Mouse (Mus musculus) brown adipose tissue, adult 24 weeks (tissue): Measurements from ENCODE around the gene Epn3. TPM values are rescaled to one million over a fixed set of nuclear protein-coding genes. Genes with fewer than 3 reads are reported as not detected.

ENCODE experiments used
- H3K27ac ChIP-seq: fragments of 200-500 bp; replicated peaks from 2 replicates; pipeline ENCODE4 v1.5.1; 2012; ENCODE audit warnings: low read depth, mild to moderate bottlenecking, low read length
- H3K4me1 ChIP-seq: fragments of 200-500 bp; 2 replicates; pipeline ENCODE4 v1.6.1; 2012; ENCODE audit warnings: low read length, mixed read lengths; ENCODE audit not compliant: control insufficient read depth, insufficient read depth, insufficient read length
- H3K4me3 ChIP-seq: fragments of 200-500 bp; 2 replicates; pipeline ENCODE4 v1.5.1; 2012; ENCODE audit warnings: low read depth, mild to moderate bottlenecking, low read length, moderate library complexity; ENCODE audit not compliant: insufficient read depth
- polyA plus RNA-seq: library from polyadenylated mRNA; stranded (reverse); fragments of >200 nt; gene quantifications from 2 replicates; pipeline ENCODE4 v1.2.4, GENCODE M21; 2012; ENCODE audit not compliant: missing spikeins, insufficient read depth, insufficient read length

Epn3 gene
- polyA plus RNA-seq, 1 experiment, result not detected

DNA sequence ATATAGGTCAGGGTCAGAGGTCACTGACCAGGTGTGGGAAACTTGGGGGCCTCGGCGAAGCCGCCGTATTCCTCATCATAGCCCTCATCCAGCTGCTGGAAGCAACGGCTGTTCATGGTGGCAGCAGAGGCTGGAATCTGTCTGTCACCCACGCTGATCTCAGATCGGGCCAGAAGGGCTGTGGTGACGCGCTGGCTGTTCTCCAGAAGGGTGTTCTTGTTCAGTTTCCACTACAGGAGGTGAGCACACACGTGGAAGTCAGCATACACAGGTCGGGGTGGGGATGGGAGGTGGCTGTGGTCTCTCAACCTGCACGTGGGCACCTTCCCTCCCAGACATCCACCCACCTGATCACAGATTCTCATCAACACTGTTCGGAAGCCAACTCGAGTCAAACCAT is 15.9 kb downstream of the Epn3 start:
- Histone ChIP-seq H3K4me3 (no peak overlapping the region), H3K27ac (no peak overlapping the region), H3K4me1 (no peaks in the 10 kb centered on the region)

DNA sequence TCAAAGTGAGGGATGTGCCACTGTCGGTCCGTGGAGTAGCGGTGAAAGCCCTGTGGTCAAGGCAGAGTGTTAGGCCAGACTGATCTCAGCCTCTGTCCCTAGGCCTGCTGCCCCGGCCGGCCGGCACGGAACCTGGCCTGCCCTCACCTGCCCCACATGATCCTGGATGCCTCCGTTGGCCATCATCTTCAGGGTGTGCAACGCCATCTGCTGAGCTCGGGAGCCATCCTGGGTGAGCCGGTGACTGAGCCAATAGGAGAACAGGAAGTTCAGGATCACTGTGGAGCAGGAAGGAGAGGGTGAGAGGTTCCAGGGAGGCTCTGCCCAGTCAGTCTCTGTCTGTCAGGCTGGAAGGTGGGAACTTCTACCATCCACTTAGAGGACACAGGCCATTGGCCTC is 16.3 kb downstream of the Epn3 start:
- no peak overlapping the region for H3K27ac ChIP-seq

DNA sequence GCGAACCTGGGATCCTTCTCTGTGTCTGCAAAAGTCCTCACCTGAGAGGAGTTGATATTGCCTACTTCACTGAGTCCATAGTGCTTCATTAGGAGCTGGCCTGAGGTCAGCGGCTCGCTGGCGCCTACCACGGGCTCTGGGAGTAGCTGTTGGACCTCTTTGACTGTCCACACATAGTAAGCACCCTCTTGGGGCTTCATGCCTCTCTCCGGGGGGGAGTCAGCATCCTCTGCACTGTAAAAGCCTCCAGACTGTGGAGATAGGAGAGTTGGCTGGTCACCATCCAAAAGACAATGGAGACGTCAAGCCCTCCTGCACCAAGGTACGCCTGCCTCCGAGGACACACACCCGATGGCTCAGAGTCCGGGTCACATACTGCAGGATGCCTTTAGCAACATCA is 17.0 kb downstream of the Epn3 start:
- no peak overlapping the region for H3K27ac ChIP-seq
- no peak overlapping the region for H3K4me3 ChIP-seq
- H3K4me1 ChIP-seq, result no peaks in the 10 kb centered on the region

More for the DNA sequence above, 16.3 kb downstream of the Epn3 start:
- Histone ChIP-seq H3K4me1 (no peaks in the 10 kb centered on the region), H3K4me3 (no peak overlapping the region)

DNA sequence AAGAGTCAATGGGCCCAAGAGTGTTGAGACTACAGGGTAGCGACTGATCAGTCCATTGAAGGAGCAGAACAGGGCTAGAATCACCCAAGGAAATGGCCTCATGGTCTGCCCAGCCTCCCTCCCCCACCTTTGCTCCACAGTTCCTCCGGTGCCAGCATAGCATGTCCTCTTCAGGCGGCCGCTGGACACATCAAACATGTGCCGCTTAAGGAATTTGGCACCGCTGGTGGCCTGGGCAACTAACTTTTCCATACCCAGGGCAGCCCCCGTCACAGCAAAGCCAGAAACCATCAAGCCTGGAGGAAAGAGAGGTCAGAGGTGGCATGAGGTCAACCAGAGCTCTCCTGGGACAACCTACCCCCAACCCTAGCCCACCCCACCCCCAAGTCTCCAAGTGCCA is 17.8 kb downstream of the Epn3 start:
- Histone ChIP-seq H3K4me3 (no peak overlapping the region), H3K4me1 (no peaks in the 10 kb centered on the region)

GRCm38 (mm10) chr11:94480382-94480781 is 19.4 kb downstream of the Epn3 start:
- H3K4me1 ChIP-seq, result no peaks in the 10 kb centered on the region
- no peak overlapping the region for H3K4me3 ChIP-seq
- H3K27ac ChIP-seq, result no peak overlapping the region

More for the DNA sequence above, 17.8 kb downstream of the Epn3 start:
- H3K27ac ChIP-seq, result no peak overlapping the region

DNA sequence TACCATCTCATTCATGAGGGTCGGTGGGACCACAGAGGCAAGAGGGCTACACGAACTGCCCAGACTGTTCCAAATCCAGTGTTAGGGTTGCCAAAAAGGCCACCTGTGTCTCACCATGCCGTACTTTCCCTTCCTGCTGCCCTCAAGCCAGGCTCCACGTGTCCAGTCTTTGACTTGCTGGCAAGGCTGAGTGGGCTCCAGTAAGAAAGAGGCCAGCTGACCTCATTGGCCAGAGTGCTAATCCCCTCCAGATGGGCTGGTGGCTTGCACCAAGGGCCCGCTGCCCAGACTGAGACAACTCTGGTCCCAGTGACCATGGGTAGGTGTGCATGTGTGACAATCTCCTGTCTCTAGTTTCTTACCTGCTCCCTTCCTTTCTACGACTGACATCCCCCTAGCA is 22.1 kb downstream of the Epn3 start:
- Histone ChIP-seq H3K4me1 (no peaks in the 10 kb centered on the region; the same call in 1 of the 2 replicates), H3K4me3 (no peak overlapping the region), H3K27ac (no peak overlapping the region)

- H3K4me1 ChIP-seq, result no peaks in the 10 kb centered on the region; the same call in 1 of the 2 replicates
- no peak overlapping the region for H3K27ac ChIP-seq
- no peak overlapping the region for H3K4me3 ChIP-seq
Observed at GRCm38 (mm10) chr11:94475722-94476121, 24.1 kb downstream of the Epn3 start.

- Histone ChIP-seq H3K4me1 (peaks cover 1% of the 10 kb centered on the region; the same call in 1 of the 2 replicates), H3K27ac (no peak overlapping the region), H3K4me3 (peak overlapping the region; percentile 55)
Observed at GRCm38 (mm10) chr11:94474544-94474910, 25.2 kb downstream of the Epn3 start.

GRCm38 (mm10) chr11:94473707-94474543 is 25.8 kb downstream of the Epn3 start, which contains the start of gene Cacna1g:
Gene Cacna1g, minus strand, starts transcription at chr11:94474198.
- H3K4me3 ChIP-seq, result peak within 1 kb of the TSS; percentile 55
- no peak within 1 kb of the TSS for H3K27ac ChIP-seq
- peaks cover 5% of the 10 kb centered on the region for H3K4me1 ChIP-seq

- H3K4me3 ChIP-seq, result peak overlapping the region; percentile 38
Observed at GRCm38 (mm10) chr11:94472916-94473706, 26.7 kb downstream of the Epn3 start.

DNA sequence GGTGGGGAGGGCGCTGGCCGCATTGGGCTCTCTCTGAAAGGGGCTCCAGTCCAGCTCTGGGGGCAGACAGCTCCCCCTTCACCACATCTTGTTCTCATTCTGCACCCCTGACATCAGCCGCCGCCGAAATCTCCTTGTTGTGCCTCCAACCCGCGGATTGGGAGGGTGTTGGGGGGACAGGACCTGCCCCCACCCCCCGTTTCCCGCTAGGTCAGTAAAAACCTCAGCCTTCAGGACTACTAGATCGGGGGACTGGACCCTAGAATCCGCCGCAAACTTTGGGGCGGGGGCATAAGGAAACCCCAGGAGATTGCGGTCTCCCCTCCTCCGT is 27.2 kb downstream of the Epn3 start:
- Histone ChIP-seq H3K4me1 (peaks cover 12% of the 10 kb centered on the region), H3K27ac (no peak overlapping the region), H3K4me3 (peak overlapping the region; percentile 13; the same call in 1 of the 2 replicates)

More at GRCm38 (mm10) chr11:94472916-94473706, 26.7 kb downstream of the Epn3 start:
- Histone ChIP-seq H3K4me1 (peaks cover 9% of the 10 kb centered on the region), H3K27ac (no peak overlapping the region)

DNA sequence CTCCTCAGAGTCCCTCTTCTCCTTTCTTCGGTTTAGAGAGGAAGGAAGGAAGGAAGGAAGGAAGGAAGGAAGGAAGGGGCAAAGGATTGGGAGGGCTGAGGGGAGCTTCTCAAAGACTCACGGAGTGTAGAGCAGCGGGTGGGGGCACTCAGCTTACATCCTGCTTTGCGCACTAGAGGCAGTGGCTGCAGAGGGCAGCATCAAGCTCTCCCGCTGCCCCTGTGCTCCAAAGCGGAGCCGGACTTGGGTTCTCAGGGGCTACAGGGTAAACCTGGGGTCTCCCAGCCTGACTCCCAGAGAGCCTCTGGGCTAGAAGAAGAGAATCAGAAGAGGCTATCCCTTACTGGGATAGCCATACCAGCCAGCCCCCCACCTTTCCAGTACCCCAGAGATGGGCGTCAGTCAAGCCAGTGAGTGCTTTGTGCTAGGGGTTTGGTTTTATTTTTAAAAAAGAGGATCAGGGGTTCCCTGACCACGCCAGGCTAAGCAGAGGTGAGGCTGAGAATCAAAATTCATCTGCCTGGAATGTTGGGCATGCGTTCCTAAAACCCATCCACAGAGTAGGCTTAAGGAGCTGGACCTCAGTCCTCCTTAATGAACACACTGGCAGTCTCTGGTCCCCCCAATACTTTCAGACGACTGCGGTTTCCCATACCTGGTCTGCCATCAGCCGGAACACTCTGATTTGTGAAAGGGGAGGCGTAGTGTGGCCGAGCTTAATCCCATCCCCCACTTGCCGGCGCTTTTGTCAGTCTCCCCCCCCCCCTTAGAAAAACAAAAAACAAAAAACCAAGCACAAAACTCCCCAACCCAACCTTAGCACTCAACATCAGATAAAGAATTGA is 27.8 kb downstream of the Epn3 start:
- Histone ChIP-seq H3K27ac (no peak overlapping the region), H3K4me3 (no peak overlapping the region), H3K4me1 (peaks cover 12% of the 10 kb centered on the region)

- Histone ChIP-seq H3K27ac (no peak overlapping the region), H3K4me1 (peaks cover 12% of the 10 kb centered on the region), H3K4me3 (no peak overlapping the region)
Observed at GRCm38 (mm10) chr11:94470391-94470790, 29.4 kb downstream of the Epn3 start.

GRCm38 (mm10) chr11:94469136-94470064 is 30.4 kb downstream of the Epn3 start:
- peaks cover 12% of the 10 kb centered on the region for H3K4me1 ChIP-seq

More at GRCm38 (mm10) chr11:94469136-94470064, 30.4 kb downstream of the Epn3 start:
- no peak overlapping the region for H3K27ac ChIP-seq
- H3K4me3 ChIP-seq, result no peak overlapping the region
